Mouse (Mus musculus) neural tube, embryonic 13.5 days (tissue): ENCODE measurements at regions not wholly inside any gene's neighbourhood (a gene's known extent, or its start where the extent isn't known, plus 50 kb on each side); places are given as distances from the start of the nearest gene placed in this dataset.

Source experiments
- ATAC-seq: fragments of 200-750 bp; cut with Nextera tagmentation; 2 replicates; pipeline ENCODE4 v1.8.0; 2017; ENCODE audit warnings: low read depth, mild to moderate bottlenecking, moderate TSS enrichment, moderate library complexity
- H3K27ac ChIP-seq: fragments of 300-500 bp; sonication (generic); replicated peaks from 2 replicates; pipeline ENCODE4 v1.5.1; 2015; ENCODE audit warnings: moderate library complexity, mild to moderate bottlenecking, inconsistent platforms
- H3K27me3 ChIP-seq: fragments of 300-500 bp; sonication (generic); 2 replicates; pipeline ENCODE4 v1.6.1; 2015; ENCODE audit warnings: mild to moderate bottlenecking, inconsistent platforms
- H3K36me3 ChIP-seq: fragments of 300-500 bp; sonication (generic); 2 replicates; pipeline ENCODE4 v1.6.1; 2015; ENCODE audit warnings: mild to moderate bottlenecking, inconsistent platforms
- H3K4me1 ChIP-seq: fragments of 300-500 bp; sonication (generic); replicated peaks from 2 replicates; pipeline ENCODE4 v1.6.1; 2015; ENCODE audit warnings: inconsistent platforms
- H3K4me2 ChIP-seq: fragments of 300-500 bp; sonication (generic); 2 replicates; pipeline ENCODE4 v1.6.1; 2015; ENCODE audit warnings: inconsistent platforms, mild to moderate bottlenecking, moderate library complexity
- H3K4me3 ChIP-seq: fragments of 300-500 bp; sonication (generic); 2 replicates; pipeline ENCODE4 v1.5.1; 2015; ENCODE audit warnings: mild to moderate bottlenecking, inconsistent platforms
- H3K9ac ChIP-seq: fragments of 300-500 bp; sonication (generic); 2 replicates; pipeline ENCODE4 v1.6.1; 2015; ENCODE audit warnings: moderate library complexity, mild to moderate bottlenecking, inconsistent platforms
- H3K9me3 ChIP-seq: fragments of 300-500 bp; sonication (generic); 2 replicates; pipeline ENCODE4 v1.6.1; 2016; ENCODE audit warnings: inconsistent platforms
- WGBS: fragments of 180-500 bp; shearing (Covaris S2); methylation state at CpG from one replicate; pipeline ENCODE4 v1.1.7; 2015; 5-methylcytosine and 5-hydroxymethylcytosine counted together

DNA sequence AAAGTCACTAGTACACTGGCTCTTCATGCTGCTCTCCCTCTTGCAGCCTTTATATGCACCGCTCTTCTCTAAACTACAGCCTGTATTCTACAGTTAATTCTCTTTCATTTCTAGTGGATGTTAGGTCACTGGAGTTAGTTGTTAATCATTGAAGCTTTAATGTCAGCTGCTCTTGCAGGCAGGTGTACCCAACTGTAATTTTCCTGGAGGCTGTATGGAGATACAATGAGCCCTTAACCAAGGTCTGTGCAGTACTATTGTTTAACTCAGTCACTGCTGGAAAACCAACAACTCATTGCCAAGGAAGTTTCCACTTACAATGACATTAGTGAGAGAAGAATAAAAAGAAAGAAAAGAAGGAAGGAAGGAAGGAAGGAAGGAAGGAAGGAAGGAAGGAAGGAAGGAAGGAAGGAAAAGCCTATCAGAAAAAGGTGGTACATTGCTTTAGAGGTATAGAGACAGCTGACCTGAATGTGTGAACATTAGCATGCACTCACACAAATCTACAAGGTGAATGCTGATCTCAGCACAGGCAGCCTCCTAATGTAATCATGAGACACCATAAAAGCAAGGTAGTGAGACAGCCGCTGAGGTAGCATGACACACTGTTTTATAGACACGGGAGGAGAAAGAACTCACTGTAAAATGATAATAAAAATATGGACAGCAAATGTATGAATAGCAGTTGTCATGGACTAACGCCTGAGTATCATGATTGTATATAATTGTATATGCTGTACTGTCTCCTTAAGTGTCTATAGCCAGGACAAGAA, 66.7 kb upstream of the Nck2 start:
- WGBS = 84% methylated on average over 4 of the region's 4 CpGs
- no peaks in the 10 kb centered on the region for H3K36me3 ChIP-seq
- no peak overlapping the region for H3K4me2 ChIP-seq
- H3K9me3 ChIP-seq = no peaks in the 10 kb centered on the region
- H3K4me3 ChIP-seq = no peak overlapping the region
- no peaks in the 10 kb centered on the region for H3K4me1 ChIP-seq
- no peak overlapping the region for H3K9ac ChIP-seq
- ATAC-seq = no peak
- H3K27ac ChIP-seq = no peak overlapping the region
- no peaks in the 10 kb centered on the region for H3K27me3 ChIP-seq

DNA sequence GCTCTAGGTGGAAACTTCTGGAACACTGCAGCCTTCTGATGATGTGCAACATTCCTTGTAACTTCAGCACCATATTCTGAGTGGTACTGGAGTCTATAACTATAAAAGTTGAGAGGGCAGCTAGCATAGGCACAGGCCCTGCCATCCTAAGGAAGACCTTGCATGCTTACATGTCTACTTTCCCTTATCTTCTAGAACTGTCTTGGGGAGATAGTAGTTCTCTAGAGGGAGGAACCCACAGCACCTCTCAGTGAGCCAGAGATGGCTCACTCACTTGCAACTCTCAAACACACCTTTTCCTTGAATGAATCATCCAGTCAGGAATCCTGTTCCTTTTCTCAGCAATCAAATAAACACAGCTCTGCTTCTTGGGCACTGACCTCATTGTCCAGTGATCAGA, 59.4 kb upstream of the Nck2 start:
- Histone ChIP-seq H3K9me3 (no peaks in the 10 kb centered on the region), H3K27me3 (no peaks in the 10 kb centered on the region), H3K9ac (no peak overlapping the region), H3K4me1 (no peaks in the 10 kb centered on the region), H3K4me2 (no peak overlapping the region), H3K36me3 (no peaks in the 10 kb centered on the region), H3K27ac (no peak overlapping the region), H3K4me3 (no peak overlapping the region)
- ATAC-seq = no peak

DNA sequence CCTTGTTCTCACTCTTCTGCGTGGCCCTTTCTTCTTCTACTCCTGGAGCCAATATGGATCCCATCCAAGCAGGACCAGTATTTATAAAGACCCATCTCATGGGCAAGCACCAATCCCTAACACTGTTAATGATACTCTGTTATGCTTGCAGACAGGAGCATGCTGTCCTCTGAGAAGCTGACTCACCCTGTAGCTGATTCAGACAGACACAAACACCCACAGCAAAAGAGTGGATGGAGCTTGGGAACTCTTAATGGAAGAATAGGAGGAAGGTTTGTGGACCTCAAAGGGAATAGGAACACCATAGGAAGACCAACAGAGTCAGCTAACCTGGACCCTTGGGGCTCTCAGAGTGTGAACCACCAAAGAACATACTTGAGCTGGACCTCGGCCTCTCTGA, 50.3 kb upstream of the Nck2 start:
- Histone ChIP-seq H3K4me2 (no peak overlapping the region), H3K9ac (no peak overlapping the region), H3K27me3 (no peaks in the 10 kb centered on the region), H3K27ac (no peak overlapping the region), H3K4me1 (peaks cover 8% of the 10 kb centered on the region; the same call in 1 of the 2 replicates), H3K36me3 (no peaks in the 10 kb centered on the region), H3K4me3 (no peak overlapping the region), H3K9me3 (no peaks in the 10 kb centered on the region)
- no peak for ATAC-seq
- 89% methylated on average over 2 of the region's 2 CpGs for WGBS
